15 mouse cellular contexts compared by ENCODE assay signal in the genomic region with DNA sequence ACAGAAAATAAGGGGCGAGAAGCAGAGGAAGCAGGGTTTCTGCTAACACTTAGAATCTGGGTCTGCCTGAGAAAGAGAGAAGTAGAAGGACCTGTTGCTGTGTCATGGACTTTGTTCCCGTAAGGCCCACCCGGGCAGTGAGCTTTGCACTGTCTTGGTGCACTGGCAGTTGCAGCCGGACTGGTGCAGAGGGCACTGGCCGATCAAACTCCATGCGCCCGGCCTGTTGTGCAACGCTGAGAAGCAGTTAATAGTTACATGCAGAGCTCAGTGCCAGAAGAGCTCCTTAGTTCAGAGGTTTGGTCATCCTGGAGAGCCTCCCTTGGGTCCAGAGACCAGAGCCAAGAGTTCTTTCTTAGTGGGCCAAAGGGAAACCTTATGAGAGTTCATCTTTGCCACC. TPM values are rescaled to one million over a fixed set of nuclear protein-coding genes. Genes with fewer than 3 reads are reported as not detected.
DNase-seq lines count a peak whose midpoint lies in the region; ATAC-seq and TF ChIP-seq lines count a peak whose summit lies in the region.
"Had no signal": no experiment of that assay in that cellular context is flagged by ENCODE, and none has a peak within 500 bp of the region (broad histone marks: within the 10 kb centered on the region; RNA-seq: fewer than 3 reads in every experiment).

No protein-coding gene starts in this region.

- no peak overlapping the region for H3K4me2 ChIP-seq in kidney, embryonic 14.5 days (replicated peaks; ENCODE audit: low read depth, low read length)
- H3K4me2 ChIP-seq: forebrain, embryonic 12.5 days; hindbrain, embryonic 15.5 days; neural tube, embryonic 12.5 days had no signal

- H3K36me3 ChIP-seq in kidney, embryonic 14.5 days (ENCODE audit: control insufficient read depth, insufficient read depth, low read length) = peaks cover 78% of the 10 kb centered on the region
- H3K36me3 ChIP-seq in small intestine, adult 2 months (ENCODE audit: control insufficient read depth, insufficient read depth, low read length) = peaks cover 50% of the 10 kb centered on the region
- H3K36me3 ChIP-seq in midbrain, embryonic 10.5 days = peaks cover 84% of the 10 kb centered on the region

- no peak overlapping the region for H3K27ac ChIP-seq in kidney, embryonic 14.5 days (ENCODE audit: low read depth, low read length)
- H3K27ac ChIP-seq in small intestine, adult 2 months (ENCODE audit: insufficient read depth, low read depth, low read length) = peak overlapping the region; percentile 94
- no peak overlapping the region for H3K27ac ChIP-seq in midbrain, embryonic 10.5 days (replicated peaks)
- H3K27ac ChIP-seq: forebrain, embryonic 12.5 days; hindbrain, embryonic 15.5 days; limb, embryonic 10.5 days; neural tube, embryonic 12.5 days had no signal

- H3K4me3 ChIP-seq in kidney, embryonic 14.5 days (ENCODE audit: low read length) = no peak overlapping the region
- no peak overlapping the region for H3K4me3 ChIP-seq in small intestine, adult 2 months (ENCODE audit: low read depth, low read length)
- H3K4me3 ChIP-seq in midbrain, embryonic 10.5 days = no peak overlapping the region
- H3K4me3 ChIP-seq: forebrain, embryonic 12.5 days; hindbrain, embryonic 15.5 days; limb, embryonic 10.5 days; neural tube, embryonic 12.5 days had no signal

- H3K4me1 ChIP-seq in kidney, embryonic 14.5 days (ENCODE audit: control insufficient read depth, insufficient read depth, low read length) = no peaks in the 10 kb centered on the region
- peaks cover 18% of the 10 kb centered on the region; the same call in 1 of the 2 replicates for H3K4me1 ChIP-seq in small intestine, adult 2 months (ENCODE audit: control insufficient read depth, insufficient read depth, insufficient read length, low read length)
- H3K4me1 ChIP-seq in midbrain, embryonic 10.5 days = no peaks in the 10 kb centered on the region
- H3K4me1 ChIP-seq: forebrain, embryonic 12.5 days; hindbrain, embryonic 15.5 days; limb, embryonic 10.5 days; neural tube, embryonic 12.5 days had no signal

- peak; percentile 97 for DNase-seq in kidney, adult 11 months
- peak; percentile 86 for DNase-seq in kidney, adult 18-20 months
- DNase-seq in kidney, postnatal 4 days = peak; percentile 61 to 80
- no peak for DNase-seq in frontal cortex, postnatal 36 days (ENCODE audit: low spot score in 2 of 2)
- no peak for DNase-seq in embryo, embryonic 10 days (ENCODE audit: low spot score)
- DNase-seq in midbrain, embryonic 10.5 days (ENCODE audit: low spot score) = no peak
- DNase-seq: gastrocnemius, postnatal 36 days; midbrain, embryonic 14.5 days; thymus, postnatal 25 days had no signal

- no peaks in the 10 kb centered on the region for H3K27me3 ChIP-seq in kidney, embryonic 14.5 days (ENCODE audit: control insufficient read depth, insufficient read depth, low read length)
- H3K27me3 ChIP-seq in small intestine, adult 2 months (ENCODE audit: control insufficient read depth, insufficient read depth, low read length) = no peaks in the 10 kb centered on the region
- no peaks in the 10 kb centered on the region for H3K27me3 ChIP-seq in midbrain, embryonic 10.5 days (ENCODE audit: low read depth, poor library complexity, severe bottlenecking)
- H3K27me3 ChIP-seq: forebrain, embryonic 12.5 days; hindbrain, embryonic 15.5 days; neural tube, embryonic 12.5 days had no signal

- no peak for ATAC-seq in kidney, embryonic 14.5 days (ENCODE audit: low FRiP score, low TSS enrichment)

- no peak overlapping the region for H3K9ac ChIP-seq in kidney, embryonic 14.5 days (ENCODE audit: low read depth, low read length)
- H3K9ac ChIP-seq: forebrain, embryonic 12.5 days; hindbrain, embryonic 15.5 days; neural tube, embryonic 12.5 days had no signal

- 95% methylated on average over 8 of the region's 8 CpGs for WGBS in kidney, embryonic 14.5 days
- 43% methylated on average over 8 of the region's 8 CpGs for WGBS in small intestine, adult 2 months
- WGBS in midbrain, embryonic 10.5 days = 94% methylated on average over 8 of the region's 8 CpGs

- no peak for TF ChIP-seq CTCF in small intestine, adult 2 months (IDR thresholded peaks at IDR 0.05; ENCODE audit: extremely low read depth, insufficient read length, insufficient replicate concordance, low read depth, low read length)

- H3K9me3 ChIP-seq in kidney, embryonic 14.5 days (ENCODE audit: control insufficient read depth, low read length) = no peaks in the 10 kb centered on the region
- H3K9me3 ChIP-seq in midbrain, embryonic 10.5 days (replicated peaks) = no peaks in the 10 kb centered on the region
- H3K9me3 ChIP-seq: forebrain, embryonic 12.5 days; hindbrain, embryonic 15.5 days; limb, embryonic 10.5 days; neural tube, embryonic 12.5 days had no signal

- no peak for TF ChIP-seq POLR2A in small intestine, adult 2 months (IDR thresholded peaks at IDR 0.05; ENCODE audit: low read depth, low read length)

RNA-seq across cellular contexts. Expression of a gene that starts 38.8 kb away (rescaled TPM):
- 32.6 and 72.8 TPM in 2 replicates for polyA plus RNA-seq in kidney, embryonic 14.5 days (2014; fragmentation: Nextera tagmentation; extraction: Ambion mirVana)
- polyA plus RNA-seq in small intestine, adult 2 months (2012; rRNA removed) = 26.2 and 58.2 TPM in 2 replicates
- 58.0 and 59.7 TPM in 2 replicates for polyA plus RNA-seq in midbrain, embryonic 10.5 days (2016; fragmentation: Nextera tagmentation; extraction: Ambion mirVana)

RNA-seq across cellular contexts. Expression of a gene that starts 57.9 kb away (rescaled TPM):
- polyA plus RNA-seq in kidney, embryonic 14.5 days (2014; fragmentation: Nextera tagmentation; extraction: Ambion mirVana) = 10.2 and 12.2 TPM in 2 replicates
- 8.1 and 19.9 TPM in 2 replicates for polyA plus RNA-seq in small intestine, adult 2 months (2012; rRNA removed)
- polyA plus RNA-seq in midbrain, embryonic 10.5 days (2016; fragmentation: Nextera tagmentation; extraction: Ambion mirVana) = 2.6 and 3.4 TPM in 2 replicates

Comparison
In these comparisons a context has a peak if more than half of its experiments do, and no peak if none do; other contexts are left out.
1. DNase-seq: peak in kidney, adult 11 months (single experiment), kidney, adult 18-20 months (single experiment) and kidney, postnatal 4 days (2 of 2); none in frontal cortex, postnatal 36 days (0 of 2), embryo, embryonic 10 days (single experiment) and midbrain, embryonic 10.5 days (single experiment).